Mouse (Mus musculus): Measurements from ENCODE around the gene Rhot2.

DNA sequence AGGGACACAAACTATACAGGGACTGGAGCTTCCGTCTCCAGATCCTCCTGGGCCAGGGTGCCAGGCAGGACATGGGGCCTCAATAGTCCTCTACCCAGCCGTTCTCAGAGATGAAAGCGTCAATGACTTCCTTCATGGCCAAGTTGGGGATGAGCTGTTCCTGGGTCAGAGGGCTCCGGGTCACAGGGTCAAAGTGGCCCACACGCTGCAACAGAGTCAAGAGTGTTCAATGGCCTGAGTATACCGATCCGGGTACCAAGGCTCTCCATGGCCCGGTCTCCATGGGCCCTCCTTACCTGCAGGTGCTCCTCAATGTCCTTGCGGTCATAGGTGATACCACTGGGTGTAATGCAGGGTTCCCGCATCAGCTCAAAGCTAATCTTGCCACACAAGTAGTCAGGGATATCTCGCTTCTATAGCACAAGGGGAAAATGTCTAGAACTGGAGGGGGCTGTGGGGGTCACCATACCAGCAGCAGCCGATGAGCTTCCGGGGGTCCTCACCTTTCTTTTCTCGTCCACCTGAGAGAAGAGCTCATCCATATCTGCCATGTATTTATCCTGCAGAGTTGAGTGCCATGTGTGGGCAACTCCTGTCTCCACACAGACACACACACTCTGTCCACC, 13.7 kb downstream of the Rhot2 start:
- TF ChIP-seq CTCF (IDR thresholded peaks at IDR 0.05; ENCODE audit: low read depth, low read length) = no peak
- no peak for TF ChIP-seq POLR2A (IDR thresholded peaks at IDR 0.05; ENCODE audit: borderline replicate concordance, low read depth, low read length)

Measured in bone marrow macrophage, adult 2 months (primary cell).